Mouse (Mus musculus) yolk sac, embryonic 10.5 days (tissue): ENCODE measurements around the gene Csrnp3.
"Not testable (repeated sequence)": the region's sequence is repeated elsewhere in the genome, so short reads cannot be mapped to it uniquely, and the experiment has no call there.

Experiments used
- DNase-seq: peaks from one replicate; pipeline ENCODE4 v3.0.0-alpha.2; 2017; ENCODE audit warnings: low spot score

Gene Csrnp3

DNA sequence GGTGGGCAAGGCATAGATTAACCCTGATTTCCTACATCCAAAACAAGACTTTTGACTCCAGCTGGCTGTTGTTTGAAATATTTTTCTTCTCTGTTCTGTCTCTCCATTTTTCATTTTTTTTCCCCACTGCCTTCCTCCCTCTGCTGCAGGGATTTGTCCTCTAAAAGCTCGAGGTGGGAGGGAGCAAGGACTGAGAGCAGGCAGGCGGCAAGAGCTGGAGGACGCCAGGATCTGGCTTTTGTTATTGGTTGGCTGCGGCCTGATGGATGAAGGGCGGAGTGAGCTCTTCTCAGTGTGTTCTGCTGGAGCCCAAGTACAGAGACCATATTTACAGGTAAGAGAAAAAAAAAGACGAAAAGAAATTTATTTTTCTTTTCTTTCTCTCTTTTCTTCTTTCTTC is at the start of gene Csrnp3:
Csrnp3 (plus strand) TSS at position 217 of the 400 bp plus-strand sequence.
- peak; percentile 40 for DNase-seq

DNA sequence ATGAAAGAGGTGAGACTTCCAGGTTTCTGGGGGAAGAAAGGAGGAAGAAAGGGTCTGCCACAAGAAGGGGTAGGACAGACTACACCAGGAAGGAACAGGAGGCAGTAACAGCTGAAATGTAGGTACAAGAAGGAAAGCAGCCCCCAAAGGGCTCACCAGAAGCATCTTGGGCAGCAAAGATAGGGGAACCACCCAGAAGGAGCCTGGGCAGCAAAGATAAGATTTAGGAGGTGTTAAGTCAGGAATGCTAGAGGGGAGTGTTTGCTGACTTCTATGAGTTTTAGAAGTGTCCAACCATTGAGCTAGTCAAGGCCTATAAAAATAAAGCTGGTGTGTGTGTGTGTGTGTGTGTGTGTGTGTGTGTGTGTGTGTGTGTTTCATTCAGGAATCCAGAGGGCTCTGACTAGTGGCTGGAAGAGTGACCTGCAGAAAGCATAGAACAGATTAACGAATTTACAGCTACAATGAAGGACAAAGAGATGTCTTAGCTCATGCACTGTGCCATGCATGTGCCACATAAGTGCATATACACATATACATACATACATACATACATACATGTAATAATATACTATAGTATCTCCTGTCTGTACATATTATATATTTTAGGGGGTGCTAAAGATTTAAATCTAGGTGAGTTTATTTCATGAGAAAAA is 44.4 kb upstream of the Csrnp3 start:
- peak; percentile 21 for DNase-seq

DNA sequence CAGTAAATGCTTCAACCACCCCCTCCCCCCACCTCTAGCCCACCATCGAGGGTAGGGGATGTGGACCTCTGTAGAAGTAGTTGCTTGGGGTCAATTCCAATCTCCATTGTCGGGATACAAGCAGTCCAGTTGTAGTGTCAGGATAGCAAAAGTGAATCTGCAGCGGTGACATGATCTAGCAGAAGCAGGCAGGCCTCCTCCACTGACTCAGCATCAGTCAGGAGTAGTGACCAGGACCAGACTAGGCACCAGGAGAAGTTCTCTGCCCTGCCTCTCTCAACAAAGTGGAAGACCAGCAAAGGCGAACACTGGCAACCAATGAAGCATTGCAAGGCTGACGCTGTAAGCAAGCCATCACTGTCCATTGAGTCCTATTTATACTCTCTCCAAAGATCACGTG is 39.0 kb upstream of the Csrnp3 start:
- DNase-seq: no peak

DNA sequence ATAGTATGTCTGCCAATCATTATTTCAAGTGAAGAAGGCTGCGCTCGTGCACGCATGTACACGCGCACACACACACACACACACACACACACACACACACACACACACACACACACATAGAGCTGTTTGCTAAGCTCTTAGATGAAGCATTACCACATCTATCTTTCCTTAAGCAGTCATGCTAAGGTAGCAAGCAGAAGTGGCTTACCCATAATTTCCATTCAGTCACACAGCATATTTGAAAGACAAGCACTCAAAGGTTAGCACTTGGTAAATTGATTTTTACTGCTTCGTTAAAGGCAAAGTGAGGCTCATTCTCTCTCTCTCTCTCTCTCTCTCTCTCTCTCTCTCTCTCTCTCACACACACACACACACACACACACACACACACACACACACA is 34.4 kb upstream of the Csrnp3 start:
- not testable (repeated sequence) for DNase-seq

DNA sequence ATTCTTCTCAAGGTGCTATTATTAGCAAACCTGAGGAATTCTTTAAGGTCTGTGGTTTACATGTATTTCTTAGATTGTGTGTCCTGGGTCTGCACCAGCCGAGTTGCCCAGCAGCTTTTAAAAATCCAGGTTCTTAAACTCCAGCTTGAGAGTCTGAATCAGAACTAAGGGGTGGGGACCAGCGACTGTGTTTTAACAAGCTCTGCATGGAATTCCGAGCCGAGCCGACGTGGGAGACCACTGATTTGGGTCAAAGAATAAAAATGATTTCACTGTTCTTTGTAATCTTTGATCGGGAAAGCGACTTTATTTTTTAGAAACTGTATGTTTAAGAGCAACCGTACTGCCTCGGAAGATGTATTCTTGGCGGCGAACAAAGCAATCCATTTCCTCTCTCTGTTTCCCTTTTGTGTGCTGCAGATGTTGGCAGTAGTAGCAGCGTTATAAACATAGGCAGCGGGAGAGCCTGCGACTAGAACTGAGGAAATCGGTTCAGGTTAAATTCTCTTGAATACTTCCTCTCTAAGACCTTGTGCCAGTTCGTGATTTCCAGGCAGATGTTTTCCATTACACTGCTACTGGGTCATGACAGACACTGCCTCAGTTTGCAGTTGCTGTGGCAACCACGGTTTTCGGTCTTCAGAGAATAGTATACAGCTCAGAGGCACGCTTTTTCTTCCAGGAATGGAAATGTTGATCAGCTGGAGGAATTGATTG is 27.3 kb upstream of the Csrnp3 start:
- peak; percentile 24 for DNase-seq

DNA sequence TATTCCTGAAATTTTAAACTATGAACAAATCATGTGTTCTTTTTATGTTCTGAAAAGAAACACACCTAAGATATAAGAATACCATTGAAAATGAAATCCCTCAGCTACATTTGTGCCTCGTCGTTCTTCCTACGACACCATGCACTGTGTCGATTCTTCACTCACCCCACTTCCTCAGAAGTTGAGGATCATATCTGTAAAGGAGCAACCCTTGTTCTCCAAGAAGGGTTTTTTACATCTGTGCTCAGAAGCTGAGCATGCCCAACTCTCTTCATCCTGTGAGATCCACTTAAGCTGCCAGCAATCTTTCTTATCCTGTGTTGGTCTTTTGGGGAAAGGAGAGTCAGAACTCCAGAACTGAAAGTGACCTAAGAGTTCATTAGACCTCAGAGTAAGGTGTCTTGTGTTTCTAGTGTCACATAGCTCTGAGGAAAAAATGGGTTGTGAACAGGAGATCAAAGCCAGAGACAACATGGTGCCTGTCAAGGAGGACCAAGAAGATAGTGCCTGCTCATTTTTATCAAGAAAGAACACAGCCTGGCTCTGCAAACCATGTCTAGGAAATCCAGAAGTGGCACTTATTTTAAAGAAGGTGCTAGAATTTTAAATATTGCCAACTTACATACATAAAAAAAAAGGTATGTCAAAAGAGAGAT is 25.3 kb upstream of the Csrnp3 start:
- no peak for DNase-seq

DNA sequence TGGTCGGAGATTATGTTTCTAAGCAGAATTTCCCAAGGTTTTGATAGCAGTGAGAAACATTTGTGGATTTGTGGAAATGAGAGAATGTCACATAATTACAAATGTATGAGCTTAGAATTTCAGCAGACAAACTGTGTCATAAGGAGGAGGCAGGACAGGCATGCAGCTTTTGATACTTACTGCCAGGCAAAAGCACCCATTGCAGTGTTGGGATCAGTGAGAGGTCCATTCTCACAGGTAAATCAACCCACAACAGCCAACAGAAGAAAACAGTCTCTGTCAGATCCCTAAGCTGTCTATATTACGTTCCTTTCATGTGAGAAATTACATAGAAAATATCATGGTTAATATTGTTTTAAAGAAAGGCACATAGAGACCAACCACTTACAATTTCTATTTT is 19.3 kb upstream of the Csrnp3 start:
- DNase-seq: no peak

DNA sequence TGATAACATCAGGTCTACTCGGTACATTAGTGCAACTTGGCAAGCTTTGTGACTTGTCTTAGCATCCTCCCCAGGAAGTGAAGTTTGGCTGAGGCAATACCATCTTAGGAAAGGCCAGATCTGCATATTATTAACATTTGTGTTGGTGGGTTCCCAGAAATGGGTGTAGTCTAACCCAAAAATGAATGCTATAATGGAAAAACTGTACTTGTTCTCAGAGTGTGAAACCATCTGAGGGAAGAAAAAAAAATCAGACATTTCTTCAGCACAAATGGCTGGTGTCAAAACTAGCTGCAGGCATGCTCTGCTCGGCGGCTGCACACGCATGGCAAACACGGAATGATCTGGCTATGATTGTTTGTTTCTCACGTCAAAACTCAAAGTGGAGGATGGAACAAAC is 18.8 kb upstream of the Csrnp3 start:
- DNase-seq: no peak

DNA sequence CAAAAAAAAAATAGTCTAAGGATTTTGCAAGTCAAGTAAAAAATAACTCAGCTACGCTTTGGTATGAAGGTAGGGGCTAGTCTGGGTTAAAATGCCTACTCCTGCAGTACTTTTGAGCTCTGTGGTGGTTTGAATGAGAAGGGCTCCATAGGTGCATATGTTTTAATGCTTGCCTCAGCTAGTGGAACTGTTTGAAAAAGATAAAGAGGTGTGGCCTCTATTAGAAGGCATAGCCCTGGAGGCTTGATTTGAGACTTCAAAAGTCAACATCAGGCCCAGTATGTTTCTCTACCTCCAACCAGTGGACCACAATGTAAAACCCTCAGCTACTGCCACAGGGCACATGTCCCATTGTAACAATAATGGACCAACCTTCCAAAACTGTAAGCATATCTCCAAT is 16.9 kb upstream of the Csrnp3 start:
- DNase-seq: no peak

DNA sequence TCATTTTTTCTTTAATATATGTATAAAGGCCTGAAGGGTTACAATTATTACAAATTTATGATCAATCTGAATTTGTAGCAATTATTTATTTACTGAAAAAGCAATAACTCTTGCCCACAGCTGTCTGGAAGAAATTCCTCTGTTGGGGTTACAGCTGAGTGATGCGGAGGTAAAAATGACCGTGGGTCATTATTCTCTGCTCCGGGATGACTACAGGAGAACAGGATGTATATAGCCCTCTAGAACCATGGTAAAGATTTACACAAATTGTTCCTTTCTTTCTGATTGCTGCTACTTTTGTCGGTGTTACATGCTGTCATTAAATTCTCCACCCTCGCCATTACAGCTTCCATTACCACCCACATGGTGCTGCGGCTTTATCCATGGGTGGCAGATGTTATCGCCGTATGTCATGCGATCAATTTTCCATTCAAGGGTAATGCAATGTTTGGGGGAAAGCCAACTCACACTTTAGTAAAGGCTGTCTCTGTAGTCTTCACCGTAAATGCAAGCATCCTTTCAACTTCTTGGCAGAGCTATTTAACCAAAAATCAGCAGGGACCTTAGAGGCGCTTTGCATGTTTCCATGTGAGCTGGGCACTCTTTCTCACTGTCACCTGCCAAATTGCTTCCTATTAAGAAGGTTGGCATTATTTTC is 12.7 kb upstream of the Csrnp3 start:
- DNase-seq: no peak

DNA sequence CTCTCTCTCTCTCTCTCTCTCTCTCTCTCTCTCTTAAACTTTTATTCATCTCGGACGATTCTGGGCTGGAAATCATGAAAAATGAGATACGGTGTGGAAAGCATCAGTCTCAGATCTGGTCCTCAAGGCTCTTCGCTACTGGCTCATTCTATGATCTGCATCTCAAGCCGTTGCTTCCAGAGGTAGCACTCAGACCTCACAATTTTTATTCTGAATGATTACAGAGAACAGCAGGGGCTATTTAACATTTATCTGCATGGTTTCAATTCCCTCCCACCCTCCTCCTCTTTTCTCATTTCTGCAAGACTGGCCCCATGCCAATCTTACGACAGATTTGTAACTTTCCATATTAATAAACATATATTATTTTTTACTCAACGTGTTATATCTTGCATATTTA is 12.1 kb upstream of the Csrnp3 start:
- DNase-seq: no peak

DNA sequence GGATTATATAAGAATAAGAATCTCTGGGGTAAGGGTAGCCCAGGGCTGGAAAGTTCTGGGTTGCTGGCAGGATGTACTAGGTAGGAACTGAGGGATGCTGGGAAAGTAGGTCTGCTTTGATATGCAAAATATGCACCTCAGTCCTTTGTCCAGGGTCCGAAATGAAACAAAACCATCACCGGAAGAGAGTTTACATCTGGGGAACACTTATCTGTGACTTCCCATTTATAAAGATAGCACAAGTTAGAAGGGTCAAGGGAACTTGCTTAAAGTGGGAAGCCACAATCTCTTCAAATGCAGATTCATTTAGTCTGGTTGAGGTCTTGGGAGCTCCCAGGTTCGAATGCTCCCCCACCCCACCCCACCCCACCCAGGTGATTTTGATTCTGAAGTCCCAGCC is 4.0 kb upstream of the Csrnp3 start:
- no peak for DNase-seq

DNA sequence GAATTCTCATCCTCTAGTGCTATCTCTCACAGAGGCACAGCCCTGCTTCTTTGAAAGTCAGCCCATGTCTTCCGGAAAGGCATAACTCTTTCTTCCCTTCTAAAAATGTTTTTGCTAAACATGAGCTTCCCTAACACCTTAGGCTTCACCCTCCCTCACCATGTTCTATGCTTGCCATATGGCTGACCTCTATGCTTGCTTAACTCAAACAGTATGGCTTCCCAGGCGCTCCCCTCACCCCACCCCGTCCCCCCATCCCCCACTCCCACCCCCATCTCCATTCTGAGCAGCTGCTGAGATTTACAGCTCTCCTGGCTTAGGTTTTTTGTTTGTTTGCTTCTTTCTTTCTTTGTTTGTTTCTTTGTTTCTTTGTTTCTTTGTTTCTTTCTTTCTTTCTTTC is 3.2 kb upstream of the Csrnp3 start:
- DNase-seq: no peak

DNA sequence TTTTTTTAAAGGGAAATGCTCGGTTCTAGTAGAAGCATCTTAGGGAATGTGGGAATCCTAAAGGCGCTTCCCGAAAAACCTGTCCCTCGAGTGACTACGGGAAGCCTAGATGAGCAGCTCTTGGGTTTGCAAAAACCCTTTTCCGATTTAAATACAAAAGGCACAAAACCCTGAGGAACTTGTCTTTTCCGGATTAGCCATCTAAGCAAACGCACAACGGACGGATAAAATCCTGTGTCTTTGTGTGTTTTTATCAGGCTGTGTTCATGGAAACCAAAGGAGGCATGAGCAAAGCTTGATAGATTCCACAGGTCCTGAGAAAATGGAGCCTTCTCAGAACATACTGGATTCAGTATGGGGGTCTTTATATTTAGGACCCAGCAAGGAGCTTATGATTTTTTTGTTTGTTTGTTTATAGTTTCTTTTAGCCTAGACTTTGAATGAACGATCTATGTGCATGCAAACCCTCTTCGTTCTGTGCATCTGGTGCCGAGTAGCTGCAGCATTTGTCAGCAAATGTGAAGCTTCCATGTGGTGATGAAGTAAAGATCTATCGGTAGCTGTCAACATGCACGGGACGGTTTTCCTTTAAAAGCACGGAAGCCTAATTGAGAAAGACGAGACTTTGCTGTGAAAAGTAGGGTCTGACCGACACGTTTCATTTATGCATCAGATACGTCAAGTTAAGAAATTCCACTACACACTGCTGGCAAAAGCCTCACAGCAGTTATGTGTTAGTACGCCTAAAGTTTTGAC is 611 bp downstream of the Csrnp3 start:
- peak; percentile 11 for DNase-seq

DNA sequence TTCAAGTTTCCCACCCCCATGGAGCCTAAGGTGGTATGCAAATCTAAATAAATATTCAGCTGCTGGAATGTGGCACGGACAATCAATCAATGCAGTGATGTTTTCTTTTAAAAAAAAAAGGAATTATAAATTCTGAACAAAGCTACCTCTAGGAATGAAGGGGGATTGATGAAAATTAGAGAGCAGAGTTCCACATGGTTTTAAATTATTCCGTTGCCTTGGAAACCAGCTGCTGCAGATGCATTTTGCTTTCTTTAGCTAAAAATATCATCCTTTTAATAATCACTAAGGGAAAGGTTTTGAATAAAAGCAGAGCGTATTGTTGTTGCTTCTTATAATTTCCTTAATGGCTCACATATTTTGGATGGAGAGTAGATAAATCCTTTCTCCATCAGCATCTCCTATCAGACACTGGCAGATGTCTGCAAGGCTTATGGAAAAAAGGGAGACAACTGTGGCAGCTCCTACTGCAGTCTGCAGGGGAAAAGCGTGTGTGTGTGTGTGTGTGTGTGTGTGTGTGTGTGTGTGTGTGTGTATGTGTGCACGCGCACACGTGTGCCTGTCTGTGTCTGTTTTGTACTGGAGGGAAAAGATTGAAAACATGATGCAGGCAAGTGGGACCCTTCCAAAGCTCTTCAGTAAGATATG is 2.0 kb downstream of the Csrnp3 start:
- no peak for DNase-seq

DNA sequence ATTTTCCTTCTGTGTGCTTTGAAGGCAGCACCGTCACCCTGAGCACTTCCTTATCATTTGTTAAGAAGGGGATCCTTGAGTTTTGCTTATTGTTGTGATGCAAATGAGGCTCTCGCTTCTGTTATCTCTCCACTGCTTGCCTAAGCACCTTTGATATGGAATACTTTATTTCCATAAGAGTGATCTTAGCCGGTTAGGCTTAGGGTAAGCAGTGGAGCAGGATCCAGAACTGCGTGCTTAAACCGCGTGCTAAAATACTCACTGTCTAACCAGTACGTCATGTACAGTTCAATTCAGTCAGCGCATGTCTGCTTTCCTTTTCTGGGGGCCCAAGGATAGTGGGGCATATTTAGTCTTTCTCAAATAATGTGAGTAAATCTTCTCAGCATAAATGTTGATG is 3.1 kb downstream of the Csrnp3 start:
- no peak for DNase-seq

DNA sequence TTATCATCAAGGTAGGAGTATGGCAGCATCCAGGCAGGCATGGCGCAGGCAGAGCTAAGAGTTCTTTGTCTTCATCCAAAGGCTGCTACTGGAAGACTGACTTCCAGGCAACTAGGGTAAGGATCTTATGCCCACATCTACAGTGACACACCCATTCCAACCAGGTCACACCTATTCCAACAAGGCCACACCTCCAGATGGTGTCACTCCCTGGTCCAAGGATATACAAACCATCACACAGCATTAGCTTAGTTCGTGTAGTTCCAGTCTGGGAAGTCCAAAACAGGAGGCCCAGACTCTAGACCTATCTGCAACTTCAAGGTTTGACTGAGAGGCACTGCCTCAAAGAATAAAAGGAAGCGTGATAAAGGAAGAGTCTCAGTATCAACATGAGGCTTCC is 4.7 kb downstream of the Csrnp3 start:
- DNase-seq: not testable (repeated sequence)

DNA sequence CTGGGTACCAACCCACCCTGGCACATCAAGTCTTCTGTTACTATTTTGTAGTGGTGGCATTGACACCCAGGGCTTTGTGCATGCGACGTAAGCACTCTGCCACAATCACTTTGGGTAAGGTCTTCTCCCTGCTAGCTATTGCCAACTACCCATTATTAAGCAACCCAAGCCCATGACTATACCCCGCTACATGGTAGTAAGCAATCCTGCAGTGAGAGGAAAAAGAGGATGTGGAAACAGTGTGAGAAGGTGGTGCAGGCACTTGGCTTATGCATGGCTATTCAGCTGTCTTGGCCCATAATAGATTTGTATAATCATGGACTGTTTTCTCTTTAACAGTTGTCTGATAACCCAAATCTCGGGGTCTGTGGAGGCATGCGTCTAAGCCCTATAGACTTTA is 11.2 kb downstream of the Csrnp3 start:
- no peak for DNase-seq

DNA sequence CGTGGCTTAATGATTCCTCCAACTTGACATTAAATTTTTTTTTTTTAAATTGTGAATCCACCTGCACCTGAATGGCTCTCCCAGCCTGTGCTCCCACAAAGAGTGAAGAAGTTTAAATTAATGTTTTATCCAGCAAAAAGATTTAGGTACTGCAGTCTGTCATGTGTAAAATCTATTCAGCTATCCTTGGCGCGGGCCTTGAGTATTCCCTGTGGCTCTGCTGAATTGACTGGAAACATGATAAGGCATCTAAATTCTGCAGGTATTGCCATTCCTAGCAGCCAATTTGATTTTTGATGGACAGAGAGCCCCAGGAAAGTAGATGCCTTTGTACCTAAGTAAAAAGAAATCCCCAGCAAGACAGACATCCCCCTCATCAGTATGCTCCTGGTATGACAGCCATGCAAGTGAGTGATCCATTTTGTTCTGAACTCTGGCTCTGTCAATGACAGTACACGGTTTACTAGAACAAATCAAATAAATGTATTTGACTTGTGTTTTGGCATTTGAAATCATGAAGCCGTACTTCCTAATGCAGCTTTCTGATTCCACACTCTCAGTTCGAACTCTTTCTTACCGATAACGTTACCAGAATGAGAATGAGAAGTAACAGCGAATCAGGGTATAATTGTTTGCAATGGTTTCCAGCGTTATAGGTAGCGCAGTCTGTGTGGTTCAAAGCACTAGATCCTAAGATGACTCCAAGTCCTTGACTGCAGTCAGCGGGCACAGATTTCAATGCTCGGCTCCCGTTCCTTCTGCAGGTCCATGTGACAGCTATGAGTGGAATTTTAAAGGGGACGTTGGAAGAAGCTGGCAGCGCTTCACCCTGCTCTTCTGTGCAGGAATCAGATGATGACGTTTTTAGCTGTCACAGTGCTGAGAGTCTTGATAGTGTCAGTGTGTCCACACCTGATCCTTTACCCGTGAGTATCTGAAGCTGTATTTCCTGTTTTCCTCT is 14.5 kb downstream of the Csrnp3 start:
- DNase-seq: no peak

DNA sequence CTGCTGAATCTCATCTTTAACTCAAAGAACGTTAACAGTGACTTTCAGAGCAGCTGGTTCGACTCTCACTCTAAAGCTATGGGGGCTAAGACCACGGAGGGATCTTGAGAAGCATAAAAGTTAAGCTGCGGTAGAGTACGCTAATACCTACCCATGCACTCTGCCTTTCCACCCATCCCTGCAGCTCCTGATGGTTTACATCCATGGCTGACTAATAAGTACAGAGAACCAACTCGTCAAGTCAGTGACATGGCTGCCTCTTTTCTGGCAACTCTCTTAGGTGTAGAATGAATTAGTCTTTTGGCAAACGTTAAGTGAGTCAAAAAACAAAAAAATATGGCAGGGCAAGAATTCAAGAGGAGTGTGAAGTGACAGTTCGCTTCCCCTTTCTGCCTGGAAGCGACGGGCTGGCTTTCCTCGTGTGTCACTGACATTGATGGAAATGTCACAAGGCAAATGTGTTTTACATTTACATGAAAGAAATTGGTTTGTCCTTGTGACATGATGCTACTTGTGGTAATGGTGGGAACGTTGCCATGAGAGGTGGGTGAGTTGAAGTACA is 19.3 kb downstream of the Csrnp3 start:
- DNase-seq: no peak
